Mouse (Mus musculus): ENCODE data around the gene Trp53tg5. TPM values are rescaled to one million over a fixed set of nuclear protein-coding genes. Genes with fewer than 3 reads are reported as not detected.

The Trp53tg5 gene
- total RNA-seq, 2 experiments from 2014 or later, result not detected

- DNase-seq (ENCODE audit: low spot score in 2 of 2), result peak; percentile 84 to 90
These were observed 23.5 kb upstream of the Trp53tg5 start, which contains the start of gene Pigt for GRCm38 (mm10) chr2:164496847-164497690. Gene Pigt (plus strand): TSS chr2:164497520.

- DNase-seq (ENCODE audit: low spot score in 2 of 2), result no peak
These were observed 22.8 kb upstream of the Trp53tg5 start for GRCm38 (mm10) chr2:164496331-164496730.

GRCm38 (mm10) chr2:164494126-164494525 is 20.6 kb upstream of the Trp53tg5 start:
- DNase-seq (ENCODE audit: low spot score in 2 of 2), result no peak

GRCm38 (mm10) chr2:164487812-164488211 is 14.3 kb upstream of the Trp53tg5 start:
- DNase-seq (ENCODE audit: low spot score in 2 of 2), result peak in 1 of 2 experiments; percentile 57

- no peak for DNase-seq (ENCODE audit: low spot score in 2 of 2)
These were observed 13.6 kb upstream of the Trp53tg5 start for GRCm38 (mm10) chr2:164487115-164487527.

GRCm38 (mm10) chr2:164486258-164487114 is 13.0 kb upstream of the Trp53tg5 start:
- peak; percentile 62 to 73 for DNase-seq (ENCODE audit: low spot score in 2 of 2)

GRCm38 (mm10) chr2:164485681-164486257 is 12.2 kb upstream of the Trp53tg5 start, which contains the start of gene Dbndd2:
Gene Dbndd2 (plus strand): TSS chr2:164486106.
- no peak for DNase-seq (ENCODE audit: low spot score in 2 of 2)

GRCm38 (mm10) chr2:164470254-164470653 is 3.3 kb downstream of the Trp53tg5 start:
- peak in 1 of 2 experiments; percentile 67 for DNase-seq (ENCODE audit: low spot score in 2 of 2)

- no peak for DNase-seq (ENCODE audit: low spot score in 2 of 2)
These were observed 6.7 kb downstream of the Trp53tg5 start for GRCm38 (mm10) chr2:164466787-164467186.

GRCm38 (mm10) chr2:164465161-164465560 is 8.4 kb downstream of the Trp53tg5 start:
- DNase-seq (ENCODE audit: low spot score in 2 of 2), result no peak

- DNase-seq (ENCODE audit: low spot score in 2 of 2), result peak; percentile 95 to 99
These were observed 12.6 kb downstream of the Trp53tg5 start, which contains the start of gene Gm20458 for GRCm38 (mm10) chr2:164460745-164461551. Gene Gm20458 (plus strand): TSS chr2:164460967.

- no peak for DNase-seq (ENCODE audit: low spot score in 2 of 2)
These were observed 15.0 kb downstream of the Trp53tg5 start for GRCm38 (mm10) chr2:164458535-164458934.

- no peak for DNase-seq (ENCODE audit: low spot score in 2 of 2)
These were observed 15.6 kb downstream of the Trp53tg5 start for GRCm38 (mm10) chr2:164457942-164458341.

- peak; percentile 41 to 59 for DNase-seq (ENCODE audit: low spot score in 2 of 2)
These were observed 16.6 kb downstream of the Trp53tg5 start, which contains the start of gene Sys1 for GRCm38 (mm10) chr2:164456864-164457300. Gene Sys1 (plus strand): TSS chr2:164456964.

GRCm38 (mm10) chr2:164456413-164456812 is 17.1 kb downstream of the Trp53tg5 start:
- no peak for DNase-seq (ENCODE audit: low spot score in 2 of 2)

GRCm38 (mm10) chr2:164455421-164456190 is 17.9 kb downstream of the Trp53tg5 start:
- DNase-seq (ENCODE audit: low spot score in 2 of 2), result no peak

- peak in 1 of 2 experiments; percentile 54 for DNase-seq (ENCODE audit: low spot score in 2 of 2)
These were observed 18.7 kb downstream of the Trp53tg5 start for GRCm38 (mm10) chr2:164454846-164455245.

GRCm38 (mm10) chr2:164453887-164454500 is 19.5 kb downstream of the Trp53tg5 start:
- no peak for DNase-seq (ENCODE audit: low spot score in 2 of 2)

All from layer of hippocampus, postnatal 14 days (tissue).